In genomic region chr14:50833964-50834363, GRCm38 (mm10) we compare ENCODE assay signal across 8 mouse cellular contexts. TPM values are rescaled to one million over a fixed set of nuclear protein-coding genes. Genes with fewer than 3 reads are reported as not detected.
A peak's percentile ranks its signal among the peaks of the same experiment; 100 is the strongest.
DNase-seq lines count a peak whose midpoint lies in the region; ATAC-seq and TF ChIP-seq lines count a peak whose summit lies in the region.

No protein-coding gene starts in this region.

- no peaks in the 10 kb centered on the region for H3K27me3 ChIP-seq in liver, adult 2 months (ENCODE audit: control insufficient read depth, insufficient read depth, low read length)
- no peaks in the 10 kb centered on the region for H3K27me3 ChIP-seq in small intestine, adult 2 months (ENCODE audit: control insufficient read depth, insufficient read depth, low read length)

- ATAC-seq in cerebellum, adult (ENCODE audit: insufficient number of reproducible peaks, low FRiP score, low TSS enrichment), result peak; percentile 86

- peak; percentile 14 for DNase-seq in left cerebral cortex, adult 11 months (ENCODE audit: low spot score)
- no peak for DNase-seq in left cerebral cortex, adult 2 months (ENCODE audit: extremely low spot score in 1 of 2, low spot score in 2 of 2)
- peak; percentile 45 for DNase-seq in liver, adult 2 months (ENCODE audit: extremely low read depth, low read depth, low spot score)
- DNase-seq in embryo, embryonic 10 days (ENCODE audit: low spot score), result no peak
- no peak for DNase-seq in retina, embryonic 14.5 days (ENCODE audit: low spot score)
- DNase-seq in gastrocnemius, adult 8-10 months (ENCODE audit: low spot score in 2 of 2), result no peak

- TF ChIP-seq POLR2A in liver, adult 2 months (IDR thresholded peaks at IDR 0.05; ENCODE audit: extremely low read depth, insufficient read depth, low read length), result no peak
- no peak for TF ChIP-seq POLR2A in small intestine, adult 2 months (IDR thresholded peaks at IDR 0.05; ENCODE audit: low read depth, low read length)

- no peak overlapping the region for H3K4me3 ChIP-seq in left cerebral cortex, adult 2 months
- H3K4me3 ChIP-seq in liver, adult 2 months (ENCODE audit: insufficient read depth, low read depth, low read length), result no peak overlapping the region
- H3K4me3 ChIP-seq in small intestine, adult 2 months (ENCODE audit: low read depth, low read length), result no peak overlapping the region

- peaks cover 29% of the 10 kb centered on the region for H3K36me3 ChIP-seq in liver, adult 2 months (ENCODE audit: control insufficient read depth, insufficient read depth, low read length)
- peaks cover 85% of the 10 kb centered on the region for H3K36me3 ChIP-seq in small intestine, adult 2 months (ENCODE audit: control insufficient read depth, insufficient read depth, low read length)

- 78% methylated on average over 10 of the region's 10 CpGs for WGBS in liver, adult 2 months
- WGBS in small intestine, adult 2 months, result 76% methylated on average over 10 of the region's 10 CpGs

- no peak overlapping the region for H3K27ac ChIP-seq in left cerebral cortex, adult 2 months
- peak overlapping the region; percentile 7; the same call in 1 of the 2 replicates for H3K27ac ChIP-seq in liver, adult 2 months (replicated peaks; ENCODE audit: insufficient read depth, low read depth, low read length)
- peak overlapping the region; percentile 66 for H3K27ac ChIP-seq in small intestine, adult 2 months (ENCODE audit: insufficient read depth, low read depth, low read length)

- no peaks in the 10 kb centered on the region for H3K4me1 ChIP-seq in liver, adult 2 months (ENCODE audit: control insufficient read depth, insufficient read depth, low read length)
- H3K4me1 ChIP-seq in small intestine, adult 2 months (ENCODE audit: control insufficient read depth, insufficient read depth, insufficient read length, low read length), result no peaks in the 10 kb centered on the region; the same call in 1 of the 2 replicates

- no peak for TF ChIP-seq CTCF in left cerebral cortex, adult 2 months (IDR thresholded peaks at IDR 0.05)
- TF ChIP-seq CTCF in liver, adult 2 months (IDR thresholded peaks at IDR 0.05; ENCODE audit: low read depth, low read length), result no peak
- no peak for TF ChIP-seq CTCF in small intestine, adult 2 months (IDR thresholded peaks at IDR 0.05; ENCODE audit: extremely low read depth, insufficient read length, insufficient replicate concordance, low read depth, low read length)

- no peaks in the 10 kb centered on the region for H3K79me2 ChIP-seq in liver, adult 2 months (ENCODE audit: control insufficient read depth, insufficient read depth, low read length)

- no peak overlapping the region for H3K9ac ChIP-seq in liver, adult 2 months (ENCODE audit: low read depth, low read length)

- intact Hi-C loops in left cerebral cortex, adult 2 months (cut with DNase I), result no loop called here

RNA-seq across cellular contexts. Expression of gene Parp2, which starts 26.3 kb away (rescaled TPM):
- 10 to 100 TPM; 25.8 to 27.1 TPM for total RNA-seq in left cerebral cortex, adult 2 months (2021)
- total RNA-seq in liver, adult 2 months (2014; rRNA removed), result 11.0 and 11.5 TPM in 2 replicates
- polyA plus RNA-seq in liver, adult 2 months (2012; rRNA removed), result 4.8 and 6.2 TPM in 2 replicates
- polyA plus RNA-seq in small intestine, adult 2 months (2012; rRNA removed), result 2.9 and 5.8 TPM in 2 replicates
- total RNA-seq in gastrocnemius, adult 8-10 months (2022), result 10 to 100 TPM in 1 of 4 experiments, 1 to 10 TPM in 3; 7.9 to 10.2 (median 8.3) TPM

RNA-seq across cellular contexts. Expression of gene Ccnb1ip1, which starts 26.4 kb away (rescaled TPM):
- total RNA-seq in left cerebral cortex, adult 2 months (2021), result not detected
- total RNA-seq in liver, adult 2 months (2014; rRNA removed), result 0.92 TPM in 1 of 2 replicates, not detected in the other
- not detected in 2 replicates for polyA plus RNA-seq in liver, adult 2 months (2012; rRNA removed)
- polyA plus RNA-seq in small intestine, adult 2 months (2012; rRNA removed), result not detected in 2 replicates
- total RNA-seq in gastrocnemius, adult 8-10 months (2022), result not detected

RNA-seq across cellular contexts. Expression of gene Tep1, which starts 36.4 kb away (rescaled TPM):
- 1 to 10 TPM; 3.2 to 4.4 TPM for total RNA-seq in left cerebral cortex, adult 2 months (2021)
- total RNA-seq in liver, adult 2 months (2014; rRNA removed), result 9.0 and 14.2 TPM in 2 replicates
- polyA plus RNA-seq in liver, adult 2 months (2012; rRNA removed), result 9.9 and 13.1 TPM in 2 replicates
- 48.1 and 105 TPM in 2 replicates for polyA plus RNA-seq in small intestine, adult 2 months (2012; rRNA removed)
- total RNA-seq in gastrocnemius, adult 8-10 months (2022), result 1 to 10 TPM; 7.2 to 9.4 (median 8.4) TPM

RNA-seq across cellular contexts. Expression of gene Ttc5, which starts 48.6 kb away (rescaled TPM):
- total RNA-seq in left cerebral cortex, adult 2 months (2021), result 10 to 100 TPM; 50.8 to 62.1 TPM
- total RNA-seq in liver, adult 2 months (2014; rRNA removed), result 10.3 and 12.5 TPM in 2 replicates
- 7.1 and 8.2 TPM in 2 replicates for polyA plus RNA-seq in liver, adult 2 months (2012; rRNA removed)
- 6.8 and 13.5 TPM in 2 replicates for polyA plus RNA-seq in small intestine, adult 2 months (2012; rRNA removed)
- total RNA-seq in gastrocnemius, adult 8-10 months (2022), result 1 to 10 TPM; 3.7 to 6.8 (median 5.7) TPM

Comparison
In these comparisons a context has a peak if more than half of its experiments do, and no peak if none do; other contexts are left out.
1. DNase-seq: peak in left cerebral cortex, adult 11 months (single experiment) and liver, adult 2 months (single experiment); none in left cerebral cortex, adult 2 months (0 of 2), embryo, embryonic 10 days (single experiment), retina, embryonic 14.5 days (single experiment) and gastrocnemius, adult 8-10 months (0 of 2).